Mouse (Mus musculus): Measurements from ENCODE around the gene Cpxm1. TPM values are rescaled to one million over a fixed set of nuclear protein-coding genes. Genes with fewer than 3 reads are reported as not detected.

Gene Cpxm1
- polyA plus RNA-seq, 1 experiment from 2014 or later = 3.1 TPM

Other genes starting within 250 kb of the Cpxm1 start
- gene Snrpb, start 218.2 kb downstream of the Cpxm1 start, polyA plus RNA-seq (2015; fragmentation: Nextera tagmentation; extraction: Ambion mirVana) = 280 and 286 TPM in 2 replicates
- gene Tmc2, start 202.4 kb downstream of the Cpxm1 start, polyA plus RNA-seq (2015; fragmentation: Nextera tagmentation; extraction: Ambion mirVana) = 0.07 and 0.08 TPM in 2 replicates
- gene Nop56, start 123.1 kb downstream of the Cpxm1 start, polyA plus RNA-seq (2015; fragmentation: Nextera tagmentation; extraction: Ambion mirVana) = 140 and 149 TPM in 2 replicates
- gene Idh3b, start 113.0 kb downstream of the Cpxm1 start, polyA plus RNA-seq (2015; fragmentation: Nextera tagmentation; extraction: Ambion mirVana) = 101 and 113 TPM in 2 replicates
- gene Ebf4, start 102.4 kb downstream of the Cpxm1 start, polyA plus RNA-seq (2015; fragmentation: Nextera tagmentation; extraction: Ambion mirVana) = 0.12 and 0.16 TPM in 2 replicates
- gene Gm28372, start 7.7 kb upstream of the Cpxm1 start, polyA plus RNA-seq (2015; fragmentation: Nextera tagmentation; extraction: Ambion mirVana) = not detected in 2 replicates
- not detected in 2 replicates for gene 1700020A23Rik, start 7.7 kb upstream of the Cpxm1 start, polyA plus RNA-seq (2015; fragmentation: Nextera tagmentation; extraction: Ambion mirVana)
- gene Tmem239, start 8.9 kb upstream of the Cpxm1 start, polyA plus RNA-seq (2015; fragmentation: Nextera tagmentation; extraction: Ambion mirVana) = not detected in 2 replicates
- 35.0 and 43.4 TPM in 2 replicates for gene Vps16, start 26.8 kb upstream of the Cpxm1 start, polyA plus RNA-seq (2015; fragmentation: Nextera tagmentation; extraction: Ambion mirVana)
- 3.8 TPM in 2 replicates for gene Pced1a, start 27.1 kb upstream of the Cpxm1 start, polyA plus RNA-seq (2015; fragmentation: Nextera tagmentation; extraction: Ambion mirVana)
- 30.0 and 30.7 TPM in 2 replicates for gene Ptpra, start 52.7 kb upstream of the Cpxm1 start, polyA plus RNA-seq (2015; fragmentation: Nextera tagmentation; extraction: Ambion mirVana)
- gene Mrps26, start 166.2 kb upstream of the Cpxm1 start, polyA plus RNA-seq (2015; fragmentation: Nextera tagmentation; extraction: Ambion mirVana) = 40.3 and 41.1 TPM in 2 replicates
- gene Oxt, start 178.6 kb upstream of the Cpxm1 start, polyA plus RNA-seq (2015; fragmentation: Nextera tagmentation; extraction: Ambion mirVana) = not detected in 2 replicates
- gene Avp, start 185.0 kb upstream of the Cpxm1 start, polyA plus RNA-seq (2015; fragmentation: Nextera tagmentation; extraction: Ambion mirVana) = not detected in 2 replicates
- gene Fastkd5, start 232.5 kb upstream of the Cpxm1 start, polyA plus RNA-seq (2015; fragmentation: Nextera tagmentation; extraction: Ambion mirVana) = 8.6 and 9.5 TPM in 2 replicates
- 4.8 and 5.0 TPM in 2 replicates for gene Ubox5, start 232.5 kb upstream of the Cpxm1 start, polyA plus RNA-seq (2015; fragmentation: Nextera tagmentation; extraction: Ambion mirVana)
- gene Lzts3, start 245.2 kb upstream of the Cpxm1 start, polyA plus RNA-seq (2015; fragmentation: Nextera tagmentation; extraction: Ambion mirVana) = 1.4 and 2.0 TPM in 2 replicates